Mouse (Mus musculus): ENCODE results near the gene Rpgrip1l.

GRCm38 (mm10) chr8:91201184-91201583, 111.9 kb downstream of the Rpgrip1l start:
- TF ChIP-seq EP300 (IDR thresholded peaks at IDR 0.05) (no peak), CTCF (IDR thresholded peaks at IDR 0.05) (0 out of 2 replicates have a peak, but pooled peaks have one; percentile 24)

Data from lung, postnatal 0 days (tissue).